Mouse (Mus musculus) limb, embryonic 12.5 days (tissue): ENCODE measurements around the gene Sfxn4. TPM values are rescaled to one million over a fixed set of nuclear protein-coding genes. Genes with fewer than 3 reads are reported as not detected.
"Not testable (repeated sequence)": the region's sequence is repeated elsewhere in the genome, so short reads cannot be mapped to it uniquely, and the experiment has no call there.

Source experiments
- ATAC-seq: fragments of 200-750 bp; cut with Nextera tagmentation; 2 replicates; pipeline ENCODE4 v1.8.0; 2017; ENCODE audit warnings: low read depth, moderate TSS enrichment; ENCODE audit not compliant: insufficient number of reproducible peaks, insufficient read depth, low FRiP score, low TSS enrichment
- H3K27ac ChIP-seq: fragments of 300-500 bp; sonication (generic); 2 replicates; pipeline ENCODE4 v1.5.1; 2016; ENCODE audit warnings: mild to moderate bottlenecking, moderate library complexity
- H3K27me3 ChIP-seq: fragments of 300-500 bp; sonication (generic); 2 replicates; pipeline ENCODE4 v1.6.1; 2016; ENCODE audit warnings: mild to moderate bottlenecking, moderate library complexity
- H3K36me3 ChIP-seq: fragments of 300-500 bp; sonication (generic); 2 replicates; pipeline ENCODE4 v1.6.1; 2016; ENCODE audit warnings: mild to moderate bottlenecking, moderate library complexity
- H3K4me1 ChIP-seq: fragments of 300-500 bp; sonication (generic); replicated peaks from 2 replicates; pipeline ENCODE4 v1.6.1; 2016
- H3K4me2 ChIP-seq: fragments of 300-500 bp; sonication (generic); 2 replicates; pipeline ENCODE4 v1.6.1; 2016; ENCODE audit warnings: mild to moderate bottlenecking, moderate library complexity
- H3K4me3 ChIP-seq: fragments of 300-500 bp; sonication (generic); replicated peaks from 2 replicates; pipeline ENCODE4 v1.5.1; 2016; ENCODE audit warnings: mild to moderate bottlenecking
- H3K9ac ChIP-seq: fragments of 300-500 bp; sonication (generic); replicated peaks from 2 replicates; pipeline ENCODE4 v1.6.1; 2016; ENCODE audit warnings: mild to moderate bottlenecking, moderate library complexity
- H3K9me3 ChIP-seq: fragments of 300-500 bp; sonication (generic); 2 replicates; pipeline ENCODE4 v1.6.1; 2016; ENCODE audit warnings: mild to moderate bottlenecking, moderate library complexity
- WGBS: fragments of 180-500 bp; shearing (Covaris S2); methylation state at CpG from one replicate; pipeline ENCODE4 v1.1.7; 2016; 5-methylcytosine and 5-hydroxymethylcytosine counted together
- polyA plus RNA-seq: library from polyadenylated mRNA; unstranded; fragments of >200 nt; fragmentation: Nextera tagmentation; extraction: Ambion mirVana; gene quantifications from 2 replicates; pipeline ENCODE4 v1.2.1, GENCODE M21; 2016

Sfxn4 gene
- polyA plus RNA-seq, 1 experiment from 2014 or later = 14.1 TPM

- Histone ChIP-seq H3K9ac (peak overlapping the region; percentile 79; the same call in 1 of the 2 replicates), H3K27me3 (no peaks in the 10 kb centered on the region), H3K4me3 (peak overlapping the region; percentile 69), H3K4me2 (peak overlapping the region; percentile 66), H3K36me3 (no peaks in the 10 kb centered on the region), H3K4me1 (peaks cover 14% of the 10 kb centered on the region; the same call in 1 of the 2 replicates), H3K27ac (peak overlapping the region; percentile 98), H3K9me3 (no peaks in the 10 kb centered on the region)
- ATAC-seq = 0 out of 2 replicates have a peak, but pooled peaks have one; percentile 18
- 6% methylated on average over 17 of the region's 17 CpGs for WGBS
These were observed 27.9 kb upstream of the Sfxn4 start for GRCm38 (mm10) chr19:60889101-60889713.

- ATAC-seq = no peak
- 82% methylated on average over 2 of the region's 2 CpGs for WGBS
- H3K36me3 ChIP-seq = no peaks in the 10 kb centered on the region
These were observed 26.4 kb upstream of the Sfxn4 start for GRCm38 (mm10) chr19:60887637-60888036.

DNA sequence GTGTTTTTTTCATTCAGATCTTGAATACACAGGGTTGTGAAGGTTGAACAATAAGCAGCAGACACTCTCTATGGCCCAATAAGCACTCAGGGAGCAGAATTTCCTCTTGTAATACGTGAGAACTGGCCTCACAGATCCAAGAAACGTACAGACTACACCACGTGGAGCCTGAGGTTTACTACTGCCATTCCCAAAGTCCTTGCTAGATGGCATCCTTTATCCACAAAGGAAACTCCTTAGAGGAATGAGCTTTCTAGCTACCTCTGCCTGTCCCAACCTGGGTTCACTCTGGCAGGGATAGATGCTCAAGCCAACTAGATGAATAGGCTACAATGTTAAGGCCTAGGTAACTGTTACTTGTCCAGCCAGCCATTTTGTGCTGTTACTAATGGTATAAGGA lies 21.9 kb upstream of the Sfxn4 start:
- no peak overlapping the region for H3K4me2 ChIP-seq
- no peaks in the 10 kb centered on the region for H3K9me3 ChIP-seq
- WGBS = 5% methylated on average over 3 of the region's 3 CpGs
- H3K27ac ChIP-seq = no peak overlapping the region
- no peak overlapping the region for H3K4me3 ChIP-seq
- no peaks in the 10 kb centered on the region for H3K36me3 ChIP-seq
- no peaks in the 10 kb centered on the region for H3K4me1 ChIP-seq
- no peak overlapping the region for H3K9ac ChIP-seq
- peak; percentile 31; the same call in 1 of the 2 replicates for ATAC-seq
- no peaks in the 10 kb centered on the region for H3K27me3 ChIP-seq

More at GRCm38 (mm10) chr19:60887637-60888036, 26.4 kb upstream of the Sfxn4 start:
- H3K27ac ChIP-seq = no peak overlapping the region
- no peaks in the 10 kb centered on the region for H3K27me3 ChIP-seq
- no peak overlapping the region for H3K4me2 ChIP-seq
- no peak overlapping the region for H3K9ac ChIP-seq
- H3K4me1 ChIP-seq = peaks cover 14% of the 10 kb centered on the region; the same call in 1 of the 2 replicates
- H3K4me3 ChIP-seq = no peak overlapping the region
- H3K9me3 ChIP-seq = no peaks in the 10 kb centered on the region

GRCm38 (mm10) chr19:60874064-60874694 lies 12.9 kb upstream of the Sfxn4 start, which contains the start of gene Prdx3:
TSS of gene Prdx3 (minus strand) at chr19:60874556.
- Histone ChIP-seq H3K4me3 (peak within 1 kb of the TSS; percentile 62), H3K4me2 (peak within 1 kb of the TSS; percentile 73), H3K36me3 (peaks cover 18% of the 10 kb centered on the region), H3K9ac (peak within 1 kb of the TSS; percentile 69), H3K27ac (peak within 1 kb of the TSS; percentile 73), H3K27me3 (no peaks in the 10 kb centered on the region), H3K4me1 (peaks cover 13% of the 10 kb centered on the region), H3K9me3 (no peaks in the 10 kb centered on the region)
- peak; percentile 97 for ATAC-seq
- WGBS = under 1% methylated on average over 28 of the region's 28 CpGs

GRCm38 (mm10) chr19:60873501-60873900 lies 12.2 kb upstream of the Sfxn4 start:
- peak overlapping the region; percentile 73 for H3K4me2 ChIP-seq
- H3K4me1 ChIP-seq = peaks cover 13% of the 10 kb centered on the region
- peaks cover 24% of the 10 kb centered on the region for H3K36me3 ChIP-seq
- peak overlapping the region; percentile 62 for H3K4me3 ChIP-seq
- peak overlapping the region; percentile 40; the same call in 1 of the 2 replicates for H3K9ac ChIP-seq
- WGBS = 31% methylated on average over 4 of the region's 4 CpGs
- H3K27ac ChIP-seq = 0 out of 2 replicates have a peak overlapping the region, but pooled peaks have one; percentile 17
- H3K9me3 ChIP-seq = no peaks in the 10 kb centered on the region
- ATAC-seq = no peak
- no peaks in the 10 kb centered on the region for H3K27me3 ChIP-seq

DNA sequence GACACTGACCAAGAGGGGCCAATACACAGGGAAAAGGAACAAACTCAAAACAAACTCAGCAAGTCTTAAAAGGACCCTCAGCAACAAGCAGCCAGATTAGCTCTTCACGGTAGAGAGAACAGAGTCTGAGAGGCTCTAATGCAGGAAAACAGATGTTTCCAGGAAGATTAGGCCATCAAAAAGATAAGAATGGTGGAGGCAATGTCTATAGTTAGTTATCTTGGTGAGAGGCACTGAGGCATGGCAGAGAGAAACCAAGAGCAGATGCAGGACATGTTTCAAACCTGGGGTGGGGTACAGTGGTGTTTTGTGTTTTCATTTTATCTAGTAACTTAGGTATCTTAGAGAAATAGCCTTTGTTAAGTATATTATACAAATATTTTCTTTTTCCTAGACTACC lies 11.0 kb upstream of the Sfxn4 start:
- no peak for ATAC-seq
- H3K9ac ChIP-seq = no peak overlapping the region
- peaks cover 34% of the 10 kb centered on the region for H3K36me3 ChIP-seq
- H3K4me3 ChIP-seq = no peak overlapping the region
- WGBS = 70% methylated on average over 1 of the region's 1 CpGs
- no peak overlapping the region for H3K4me2 ChIP-seq
- H3K27ac ChIP-seq = no peak overlapping the region
- H3K9me3 ChIP-seq = no peaks in the 10 kb centered on the region
- no peaks in the 10 kb centered on the region for H3K27me3 ChIP-seq
- peaks cover 13% of the 10 kb centered on the region for H3K4me1 ChIP-seq

DNA sequence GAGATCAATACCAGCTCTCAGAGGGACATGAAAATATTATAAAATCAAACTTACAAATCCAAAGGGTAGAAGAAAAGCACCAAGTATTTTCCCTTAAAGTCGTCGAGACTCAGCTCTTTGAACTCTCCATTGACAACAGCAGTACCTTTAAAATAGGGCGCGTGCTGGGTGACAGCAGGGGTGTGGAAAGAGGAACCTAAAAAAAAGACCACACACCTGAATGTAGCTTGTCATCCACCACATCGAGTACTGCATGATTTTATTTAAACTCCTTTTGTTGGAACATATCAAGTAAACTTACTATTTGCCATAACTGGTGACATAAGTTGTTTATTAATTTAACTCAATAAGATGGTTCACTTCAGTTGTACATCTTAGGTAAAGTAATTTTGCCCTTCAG lies 10.1 kb upstream of the Sfxn4 start:
- Histone ChIP-seq H3K4me2 (no peak overlapping the region), H3K9me3 (no peaks in the 10 kb centered on the region), H3K4me3 (no peak overlapping the region), H3K36me3 (peaks cover 41% of the 10 kb centered on the region), H3K27ac (no peak overlapping the region), H3K27me3 (no peaks in the 10 kb centered on the region), H3K4me1 (peaks cover 13% of the 10 kb centered on the region), H3K9ac (no peak overlapping the region)
- WGBS = 93% methylated on average over 5 of the region's 5 CpGs
- no peak for ATAC-seq

GRCm38 (mm10) chr19:60870489-60870888 lies 9.2 kb upstream of the Sfxn4 start:
- no peak for ATAC-seq
- no peak overlapping the region for H3K4me2 ChIP-seq
- H3K9ac ChIP-seq = no peak overlapping the region
- H3K4me1 ChIP-seq = peaks cover 13% of the 10 kb centered on the region
- H3K27me3 ChIP-seq = no peaks in the 10 kb centered on the region
- peaks cover 43% of the 10 kb centered on the region for H3K36me3 ChIP-seq
- no peak overlapping the region for H3K4me3 ChIP-seq
- WGBS = 97% methylated on average over 1 of the region's 1 CpGs
- no peak overlapping the region for H3K27ac ChIP-seq
- H3K9me3 ChIP-seq = no peaks in the 10 kb centered on the region

DNA sequence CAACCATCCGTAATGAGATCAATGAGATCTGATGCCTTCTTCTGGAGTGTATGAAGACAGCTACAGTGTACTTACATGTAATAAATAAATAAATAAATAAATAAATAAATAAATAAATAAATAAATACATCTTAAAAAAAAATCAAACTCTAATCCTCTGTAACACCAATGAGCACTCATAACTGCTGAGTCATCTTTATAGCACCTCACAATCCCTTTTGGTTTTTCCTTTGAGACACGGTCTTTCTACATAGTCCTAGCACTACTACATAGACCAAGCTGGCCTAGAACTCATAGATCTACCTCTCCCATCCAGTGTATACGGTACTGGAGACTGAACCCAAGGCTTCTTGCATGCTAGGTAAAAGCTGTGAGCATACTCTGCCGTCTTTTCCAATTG lies 4.9 kb upstream of the Sfxn4 start:
- not testable (repeated sequence) for H3K4me2 ChIP-seq, ATAC-seq
- H3K36me3 ChIP-seq = peaks cover 45% of the 10 kb centered on the region

GRCm38 (mm10) chr19:60845731-60846130 lies 15.5 kb downstream of the Sfxn4 start:
- Histone ChIP-seq H3K9me3 (no peaks in the 10 kb centered on the region), H3K4me2 (no peak overlapping the region), H3K4me3 (no peak overlapping the region), H3K4me1 (no peaks in the 10 kb centered on the region), H3K27ac (no peak overlapping the region), H3K9ac (no peak overlapping the region), H3K27me3 (no peaks in the 10 kb centered on the region), H3K36me3 (peaks cover 41% of the 10 kb centered on the region)
- no peak for ATAC-seq

More for the DNA sequence above, 4.9 kb upstream of the Sfxn4 start:
- H3K27me3 ChIP-seq, H3K9ac ChIP-seq, H3K4me3 ChIP-seq, H3K27ac ChIP-seq, H3K4me1 ChIP-seq, H3K9me3 ChIP-seq: not testable (repeated sequence)
- 97% methylated on average over 4 of the region's 4 CpGs for WGBS

DNA sequence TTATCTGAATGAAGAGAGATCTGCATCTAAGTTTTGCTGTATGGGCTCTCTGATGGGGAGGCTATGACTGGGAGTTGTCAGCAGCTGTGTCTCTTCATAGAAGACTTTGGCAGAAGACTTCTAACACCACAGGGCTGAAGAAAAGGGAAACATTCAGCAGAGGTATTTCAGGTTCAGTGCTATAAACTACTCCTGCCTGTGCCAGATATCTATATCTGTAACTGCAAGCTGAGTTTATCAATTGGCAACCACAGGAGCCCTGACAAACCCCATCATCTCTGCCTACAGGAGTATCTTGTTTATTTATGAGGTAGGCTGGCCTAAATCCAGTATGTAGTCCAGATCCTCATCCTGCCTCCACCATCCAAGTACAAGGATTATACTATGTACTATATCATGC lies 18.0 kb downstream of the Sfxn4 start:
- Histone ChIP-seq H3K27ac (no peak overlapping the region), H3K27me3 (no peaks in the 10 kb centered on the region), H3K9me3 (no peaks in the 10 kb centered on the region), H3K36me3 (peaks cover 53% of the 10 kb centered on the region), H3K4me3 (no peak overlapping the region), H3K9ac (no peak overlapping the region), H3K4me1 (no peaks in the 10 kb centered on the region), H3K4me2 (no peak overlapping the region)
- no peak for ATAC-seq
